Mouse (Mus musculus) left cerebral cortex, postnatal 25 days (tissue): Measurements from ENCODE around the gene Amph. TPM values are rescaled to one million over a fixed set of nuclear protein-coding genes. Genes with fewer than 3 reads are reported as not detected.

Experiments used
- DNase-seq, 2 experiments: peaks; one replicate each; pipeline ENCODE4 v3.0.0; 2022; ENCODE audit warnings: low spot score in 2 of 2, mixed read lengths in 1 of 2
- intact Hi-C: fragments of 180-260 bp; cut with DNase I; formaldehyde crosslinking; loops from one replicate; pipeline ENCODE4 v1.15.1; 2025
- total RNA-seq, 2 experiments: library from RNA; stranded (reverse); gene quantifications; 2 replicates each; pipeline ENCODE4 v1.2.3; 2021

Amph gene
- total RNA-seq, 2 experiments from 2014 or later, result 200 to 218 TPM

DNA sequence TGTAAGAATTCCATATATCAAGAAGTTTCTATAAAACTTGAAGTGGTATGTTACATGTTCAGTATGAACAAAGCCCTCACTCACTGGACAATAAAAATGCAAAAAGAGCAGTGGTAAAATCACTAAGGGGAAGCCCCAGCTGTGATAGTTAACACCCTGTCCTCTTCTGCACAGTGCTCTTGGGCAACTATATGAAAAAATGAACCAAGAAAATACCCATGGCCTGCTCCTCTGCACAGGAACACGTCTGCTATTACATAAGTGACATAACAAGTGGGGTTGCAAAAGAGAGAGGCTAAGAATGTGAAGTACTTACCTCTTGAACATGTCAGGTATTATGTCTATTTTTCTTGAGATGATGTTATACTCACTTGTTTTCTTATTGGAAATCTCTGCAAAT is 247.5 kb downstream of the Amph start:
- DNase-seq, result no peak
- intact Hi-C loops, result no loop called here

Other genes starting within 250 kb of the Amph start
- gene Vps41, start 230.9 kb upstream of the Amph start, total RNA-seq, result 100 to 1,000 TPM; 152 TPM